Mouse (Mus musculus): ENCODE measurements around the gene Ppp6r1.

DNA sequence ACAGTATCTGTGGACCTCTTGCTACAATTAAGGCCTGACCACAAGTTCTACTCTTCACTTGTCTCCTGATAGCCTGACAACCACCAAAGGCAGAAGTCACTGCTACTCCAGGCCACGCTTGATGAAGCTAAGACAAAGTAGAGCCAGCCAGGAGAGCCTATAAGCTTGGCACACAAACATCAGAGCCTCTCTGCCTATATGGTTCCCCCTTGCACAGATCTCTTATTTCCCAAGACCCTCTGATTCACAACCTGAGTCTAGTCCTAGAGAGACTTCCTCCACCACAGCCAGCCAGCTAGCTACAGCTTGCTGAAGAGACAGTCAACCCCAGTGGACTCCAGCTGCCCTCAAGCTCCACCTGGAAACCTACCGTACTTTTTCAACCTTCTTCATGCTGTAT lies 10.8 kb downstream of the Ppp6r1 start:
- no peak for TF ChIP-seq CTCF (IDR thresholded peaks at IDR 0.05; ENCODE audit: borderline replicate concordance, extremely low read depth, insufficient read depth, insufficient read length)
- no peak for TF ChIP-seq POLR2A (IDR thresholded peaks at IDR 0.05; ENCODE audit: borderline replicate concordance, extremely low read depth, insufficient read depth, insufficient read length, poor library complexity, severe bottlenecking)

Data from brain, embryonic 14.5 days (tissue).